Mouse (Mus musculus): ENCODE measurements around the gene Olfr937. TPM values are rescaled to one million over a fixed set of nuclear protein-coding genes. Genes with fewer than 3 reads are reported as not detected.

Gene Olfr937
- total RNA-seq (2021): not detected

- intact Hi-C loops (cut with DNase I): no loop called here
- no peak for DNase-seq (ENCODE audit: low spot score)
These were observed at the start of gene Olfr937 for GRCm38 (mm10) chr9:39064851-39065250. Gene Olfr937 (minus strand): TSS chr9:39064951.

GRCm38 (mm10) chr9:39078787-39079186 lies 14.0 kb upstream of the Olfr937 start, which contains the start of gene Olfr938:
Gene Olfr938 (minus strand): TSS chr9:39078887.
- DNase-seq (ENCODE audit: low spot score): no peak
- intact Hi-C loops (cut with DNase I): no loop called here

- no peak for DNase-seq (ENCODE audit: low spot score)
These were observed 41.5 kb downstream of the Olfr937 start, which contains the start of gene Olfr146 for GRCm38 (mm10) chr9:39023277-39023676. Gene Olfr146 (minus strand): TSS chr9:39023377.

More at GRCm38 (mm10) chr9:39023277-39023676, 41.5 kb downstream of the Olfr937 start, which contains the start of gene Olfr146:
- intact Hi-C loops (cut with DNase I): no loop called here

Small RNAs within 50 kb of the gene (microRNA-seq; reads per million reads assigned to microRNA genes)
- gene Gm25032 (not detected), gene Gm25529 (not detected)

Other genes starting within 250 kb of the Olfr937 start
- not detected for gene Olfr923, start 238.4 kb downstream of the Olfr937 start, total RNA-seq (2021)
- not detected for gene Olfr924, start 220.5 kb downstream of the Olfr937 start, total RNA-seq (2021)
- gene Olfr26, start 209.9 kb downstream of the Olfr937 start, total RNA-seq (2021): not detected
- gene Olfr926, start 187.8 kb downstream of the Olfr937 start, total RNA-seq (2021): not detected
- gene Olfr930, start 135.1 kb downstream of the Olfr937 start, total RNA-seq (2021): not detected
- not detected for gene Olfr933, start 92.6 kb downstream of the Olfr937 start, total RNA-seq (2021)
- not detected for gene Olfr934, start 76.6 kb downstream of the Olfr937 start, total RNA-seq (2021)
- not detected for gene Olfr935, start 65.3 kb downstream of the Olfr937 start, total RNA-seq (2021)
- gene Olfr146, start 41.6 kb downstream of the Olfr937 start, total RNA-seq (2021): not detected
- not detected for gene Olfr938, start 13.9 kb upstream of the Olfr937 start, total RNA-seq (2021)
- gene Olfr27, start 63.2 kb upstream of the Olfr937 start, total RNA-seq (2021): not detected
- not detected for gene Olfr943, start 101.4 kb upstream of the Olfr937 start, total RNA-seq (2021)
- not detected for gene Olfr944, start 137.0 kb upstream of the Olfr937 start, total RNA-seq (2021)
- gene Olfr1537, start 185.0 kb upstream of the Olfr937 start, total RNA-seq (2021): not detected
- gene Olfr945, start 211.9 kb upstream of the Olfr937 start, total RNA-seq (2021): not detected

Data from heart, postnatal 25 days (tissue).